Mouse (Mus musculus): ENCODE results near the gene Tdp2. TPM values are rescaled to one million over a fixed set of nuclear protein-coding genes. Genes with fewer than 3 reads are reported as not detected.

Gene Tdp2
- polyA plus RNA-seq, 1 experiment from 2014 or later = 49.4 TPM

DNA sequence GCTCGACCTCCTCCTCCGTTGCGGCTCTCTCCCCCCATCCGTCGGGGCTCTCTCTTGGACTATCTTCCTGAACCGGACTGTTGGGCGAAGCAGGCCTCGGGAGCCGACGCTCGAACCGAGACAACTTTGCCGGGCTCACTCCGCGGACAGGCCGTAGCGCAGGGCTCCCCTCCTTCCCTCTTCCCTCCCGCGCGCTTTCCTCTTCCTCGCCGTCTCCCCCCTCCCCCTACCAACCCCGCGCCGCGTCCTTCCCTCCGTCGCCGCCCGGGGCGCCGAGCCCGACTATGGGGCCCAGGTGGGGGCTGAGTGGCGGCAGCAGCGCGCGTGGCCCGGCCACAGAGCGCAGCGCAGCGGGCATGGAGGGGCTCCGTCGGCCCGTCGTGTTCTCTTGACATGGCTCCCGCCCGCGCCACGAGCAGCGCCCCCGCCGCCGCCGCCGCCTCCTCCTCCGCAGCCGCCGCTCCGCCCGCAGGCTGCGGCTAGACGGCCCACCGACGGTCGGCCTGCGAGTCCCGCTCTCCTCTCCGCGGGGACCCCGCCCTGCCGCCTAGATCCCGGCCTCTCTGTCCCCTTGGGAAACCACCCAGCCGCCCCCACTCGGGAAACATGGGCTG, 30.1 kb upstream of the Tdp2 start, which contains the start of gene BC005537:
TSS of gene BC005537 (plus strand) at position 350 of the 614 bp plus-strand sequence.
- Histone ChIP-seq H3K4me1 (peaks cover 18% of the 10 kb centered on the region; the same call in 1 of the 2 replicates), H3K27ac (replicated peaks) (peak within 1 kb of the TSS; percentile 100), H3K4me2 (replicated peaks) (peak within 1 kb of the TSS; percentile 65), H3K9ac (peak within 1 kb of the TSS; percentile 99), H3K36me3 (peaks cover 8% of the 10 kb centered on the region; the same call in 1 of the 2 replicates), H3K4me3 (replicated peaks) (peak within 1 kb of the TSS; percentile 97), H3K9me3 (replicated peaks) (no peaks in the 10 kb centered on the region), H3K27me3 (no peaks in the 10 kb centered on the region)
- under 1% methylated on average over 60 of the region's 74 CpGs for WGBS
- peak; percentile 41 for ATAC-seq (ENCODE audit: insufficient number of reproducible peaks, low FRiP score, low TSS enrichment, low read depth)

DNA sequence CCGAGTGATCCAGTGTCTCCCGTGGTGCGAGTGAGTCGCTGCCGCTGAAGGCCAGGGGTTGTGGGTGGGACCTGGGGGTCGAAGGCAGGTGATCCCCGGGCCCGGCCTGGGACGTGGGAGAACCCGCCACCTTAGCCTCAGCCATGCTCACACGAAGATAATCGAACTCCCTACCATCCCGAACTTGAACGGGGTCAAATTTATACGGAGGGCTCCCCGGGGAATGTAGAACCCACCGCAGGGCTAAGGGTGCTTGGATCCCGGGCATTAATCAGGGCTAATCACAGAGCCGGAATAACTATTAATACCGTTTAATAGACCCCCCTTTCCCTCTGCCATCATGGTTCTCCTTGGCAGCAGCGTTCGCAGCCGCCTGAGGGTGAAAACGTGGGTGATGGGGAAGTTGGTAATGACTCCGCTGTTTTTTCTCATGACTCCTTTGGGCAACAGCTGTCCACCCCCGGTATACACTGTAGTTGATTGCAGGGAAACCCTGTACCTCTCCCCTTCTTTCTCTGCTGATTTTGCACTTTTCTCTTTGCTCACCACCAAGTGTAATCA, 29.3 kb upstream of the Tdp2 start:
- peak overlapping the region; percentile 100; the same call in 1 of the 2 replicates for H3K27ac ChIP-seq (replicated peaks)
- peak overlapping the region; percentile 65 for H3K4me2 ChIP-seq (replicated peaks)
- peaks cover 13% of the 10 kb centered on the region for H3K36me3 ChIP-seq
- no peak for ATAC-seq (ENCODE audit: insufficient number of reproducible peaks, low FRiP score, low TSS enrichment, low read depth)
- no peaks in the 10 kb centered on the region for H3K27me3 ChIP-seq
- under 1% methylated on average over 26 of the region's 26 CpGs for WGBS
- H3K9me3 ChIP-seq (replicated peaks) = no peaks in the 10 kb centered on the region
- H3K9ac ChIP-seq = peak overlapping the region; percentile 99
- H3K4me1 ChIP-seq = peaks cover 18% of the 10 kb centered on the region; the same call in 1 of the 2 replicates
- peak overlapping the region; percentile 97 for H3K4me3 ChIP-seq (replicated peaks)

DNA sequence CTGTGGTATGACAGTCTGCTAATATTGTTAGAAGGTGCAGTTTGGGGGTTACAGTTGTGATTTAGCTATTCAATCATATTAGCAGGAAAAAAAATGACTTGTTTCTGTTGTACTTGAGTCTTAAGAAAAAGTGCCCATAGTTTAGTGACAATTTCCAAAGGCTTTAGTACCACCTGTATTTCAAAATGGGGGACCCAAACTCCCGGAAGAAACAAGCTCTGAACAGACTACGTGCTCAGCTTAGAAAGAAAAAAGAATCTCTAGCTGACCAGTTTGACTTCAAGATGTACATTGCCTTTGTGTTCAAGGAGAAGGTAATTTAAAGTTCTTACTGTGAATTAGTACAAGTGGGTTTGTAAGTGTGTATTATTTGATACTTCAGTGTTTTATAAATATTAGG, 28.3 kb upstream of the Tdp2 start:
- no peak for ATAC-seq (ENCODE audit: insufficient number of reproducible peaks, low FRiP score, low TSS enrichment, low read depth)
- no peaks in the 10 kb centered on the region for H3K27me3 ChIP-seq
- H3K4me3 ChIP-seq (replicated peaks) = peak overlapping the region; percentile 97
- no peak overlapping the region for H3K27ac ChIP-seq (replicated peaks)
- H3K4me1 ChIP-seq = peaks cover 18% of the 10 kb centered on the region; the same call in 1 of the 2 replicates
- no peaks in the 10 kb centered on the region for H3K9me3 ChIP-seq (replicated peaks)
- H3K4me2 ChIP-seq (replicated peaks) = peak overlapping the region; percentile 65
- 13% methylated on average over 2 of the region's 2 CpGs for WGBS
- H3K9ac ChIP-seq = 0 out of 2 replicates have a peak overlapping the region, but pooled peaks have one; percentile 99
- peaks cover 20% of the 10 kb centered on the region for H3K36me3 ChIP-seq

DNA sequence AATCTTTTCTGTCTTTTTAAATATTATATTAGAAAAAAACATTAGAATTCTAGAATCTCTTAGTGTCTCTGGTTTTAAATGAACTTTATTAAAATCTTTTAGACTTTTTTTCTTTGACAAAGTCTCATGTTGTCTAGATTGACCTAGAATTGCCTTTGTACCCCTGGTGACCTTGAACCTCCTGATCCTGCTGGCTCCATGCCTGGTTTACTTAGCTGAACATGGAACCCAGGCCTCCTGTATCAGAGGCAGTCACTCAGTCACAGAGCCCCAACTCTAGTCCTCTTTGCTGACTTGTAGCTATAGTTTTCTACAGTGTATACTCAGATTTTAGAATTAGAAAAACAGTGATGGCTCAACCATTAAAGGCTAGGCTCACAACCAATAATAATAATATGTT, 25.4 kb upstream of the Tdp2 start:
- Histone ChIP-seq H3K27ac (replicated peaks) (no peak overlapping the region), H3K9me3 (replicated peaks) (no peaks in the 10 kb centered on the region), H3K4me3 (replicated peaks) (no peak overlapping the region), H3K9ac (no peak overlapping the region), H3K4me2 (replicated peaks) (no peak overlapping the region), H3K27me3 (no peaks in the 10 kb centered on the region), H3K4me1 (peaks cover 11% of the 10 kb centered on the region; the same call in 1 of the 2 replicates), H3K36me3 (peaks cover 40% of the 10 kb centered on the region)
- no peak for ATAC-seq (ENCODE audit: insufficient number of reproducible peaks, low FRiP score, low TSS enrichment, low read depth)

DNA sequence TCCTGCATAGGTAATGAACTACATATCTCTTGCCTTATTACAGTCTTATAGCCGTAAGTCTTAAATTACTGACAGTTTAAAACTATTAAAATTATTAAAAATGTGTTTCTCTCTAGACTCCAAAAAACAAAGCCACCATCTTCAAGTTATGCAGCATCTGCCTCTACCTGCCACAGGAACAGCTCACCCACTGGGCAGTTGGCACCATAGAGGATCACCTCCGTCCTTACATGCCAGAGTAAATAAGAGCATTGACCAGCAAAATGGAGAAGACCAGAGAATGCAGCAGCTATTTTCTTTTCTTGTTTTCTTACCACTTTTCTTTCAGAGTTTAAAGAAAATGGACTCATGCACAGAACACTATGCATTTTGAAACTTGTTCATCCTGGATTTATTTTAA, 19.0 kb upstream of the Tdp2 start:
- H3K36me3 ChIP-seq = peaks cover 54% of the 10 kb centered on the region
- no peaks in the 10 kb centered on the region for H3K9me3 ChIP-seq (replicated peaks)
- 89% methylated on average over 2 of the region's 2 CpGs for WGBS

DNA sequence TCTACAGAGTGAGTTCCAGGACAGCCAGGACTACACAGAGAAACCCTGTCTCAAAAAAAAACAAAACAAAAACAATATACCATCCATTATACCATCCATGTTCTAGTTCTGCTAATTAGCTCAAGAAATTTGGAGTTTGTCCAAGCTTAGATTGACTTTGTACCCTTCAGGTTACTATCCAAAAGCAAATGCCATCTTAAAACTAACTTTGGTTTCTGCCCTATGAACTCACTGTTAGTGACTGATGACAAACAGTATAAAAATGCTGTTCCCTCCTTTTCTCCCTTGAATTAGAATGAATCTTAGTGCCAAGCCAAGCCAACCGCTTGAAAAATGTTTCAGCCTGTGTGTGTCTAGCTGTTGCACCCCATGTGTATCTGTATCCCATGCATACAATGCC, 16.9 kb upstream of the Tdp2 start:
- no peak overlapping the region for H3K27ac ChIP-seq (replicated peaks)
- H3K4me2 ChIP-seq (replicated peaks) = no peak overlapping the region
- no peaks in the 10 kb centered on the region for H3K4me1 ChIP-seq
- no peaks in the 10 kb centered on the region for H3K27me3 ChIP-seq
- H3K4me3 ChIP-seq (replicated peaks) = no peak overlapping the region
- H3K9ac ChIP-seq = no peak overlapping the region
- peaks cover 54% of the 10 kb centered on the region for H3K36me3 ChIP-seq
- no peak for ATAC-seq (ENCODE audit: insufficient number of reproducible peaks, low FRiP score, low TSS enrichment, low read depth)
- 81% methylated on average over 1 of the region's 1 CpGs for WGBS
- H3K9me3 ChIP-seq (replicated peaks) = no peaks in the 10 kb centered on the region

More for the DNA sequence above, 19.0 kb upstream of the Tdp2 start:
- Histone ChIP-seq H3K4me1 (no peaks in the 10 kb centered on the region), H3K27me3 (no peaks in the 10 kb centered on the region), H3K4me3 (replicated peaks) (no peak overlapping the region), H3K27ac (replicated peaks) (no peak overlapping the region), H3K9ac (no peak overlapping the region), H3K4me2 (replicated peaks) (no peak overlapping the region)
- ATAC-seq (ENCODE audit: insufficient number of reproducible peaks, low FRiP score, low TSS enrichment, low read depth) = no peak

DNA sequence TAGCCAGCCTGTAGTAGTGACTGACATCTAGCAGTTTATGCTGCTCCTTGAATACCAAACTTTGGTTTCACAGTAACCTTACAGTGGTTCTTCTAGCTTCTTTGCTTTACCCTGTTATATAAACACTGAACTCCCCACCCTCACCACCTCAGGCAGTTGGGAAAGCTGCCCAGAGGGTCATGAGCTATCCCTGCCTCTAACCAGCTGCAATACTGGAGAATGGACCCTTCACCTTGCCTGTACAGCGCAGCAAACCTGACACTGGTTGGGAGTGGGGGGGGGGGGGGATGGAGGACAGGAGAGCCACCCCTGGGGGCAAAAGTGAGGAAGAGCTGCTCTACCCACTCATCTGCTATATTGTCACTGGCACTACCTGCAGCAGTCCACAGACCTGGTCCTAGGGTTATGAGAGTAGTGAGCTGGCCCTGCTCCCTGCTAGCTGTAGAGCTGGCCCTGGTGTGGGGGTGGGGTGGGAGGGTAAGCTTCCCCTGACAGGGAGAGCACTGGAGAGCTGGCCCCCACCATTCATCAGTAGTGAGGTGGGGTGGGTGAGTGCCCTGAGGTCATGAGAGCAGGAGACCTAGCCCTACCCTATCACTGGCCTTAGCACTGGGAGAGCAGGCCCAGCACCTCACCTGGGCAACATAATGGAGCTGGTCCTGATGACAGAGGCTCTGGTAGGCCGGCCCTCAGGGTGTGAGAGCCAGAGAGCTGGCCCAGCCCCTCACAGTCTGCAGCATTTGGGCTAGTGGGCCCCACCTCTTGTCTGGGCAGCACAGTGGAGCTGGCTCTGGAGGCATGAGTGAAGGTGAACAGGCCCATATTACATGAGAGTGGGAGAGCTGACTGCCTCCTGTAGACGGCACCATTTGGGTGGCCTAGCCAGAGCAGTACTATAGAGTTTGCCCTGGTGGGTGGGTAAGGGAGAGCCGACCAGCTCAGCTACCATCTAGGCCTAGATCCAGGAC, 15.1 kb upstream of the Tdp2 start:
- H3K9me3 ChIP-seq (replicated peaks) = no peaks in the 10 kb centered on the region
- H3K4me1 ChIP-seq = no peaks in the 10 kb centered on the region
- H3K27me3 ChIP-seq = no peaks in the 10 kb centered on the region
- peaks cover 40% of the 10 kb centered on the region for H3K36me3 ChIP-seq
- ATAC-seq (ENCODE audit: insufficient number of reproducible peaks, low FRiP score, low TSS enrichment, low read depth) = peak; percentile 65
- H3K4me3 ChIP-seq (replicated peaks) = no peak overlapping the region
- 64% methylated on average over 4 of the region's 4 CpGs for WGBS
- H3K27ac ChIP-seq (replicated peaks) = no peak overlapping the region
- no peak overlapping the region for H3K9ac ChIP-seq
- no peak overlapping the region for H3K4me2 ChIP-seq (replicated peaks)

DNA sequence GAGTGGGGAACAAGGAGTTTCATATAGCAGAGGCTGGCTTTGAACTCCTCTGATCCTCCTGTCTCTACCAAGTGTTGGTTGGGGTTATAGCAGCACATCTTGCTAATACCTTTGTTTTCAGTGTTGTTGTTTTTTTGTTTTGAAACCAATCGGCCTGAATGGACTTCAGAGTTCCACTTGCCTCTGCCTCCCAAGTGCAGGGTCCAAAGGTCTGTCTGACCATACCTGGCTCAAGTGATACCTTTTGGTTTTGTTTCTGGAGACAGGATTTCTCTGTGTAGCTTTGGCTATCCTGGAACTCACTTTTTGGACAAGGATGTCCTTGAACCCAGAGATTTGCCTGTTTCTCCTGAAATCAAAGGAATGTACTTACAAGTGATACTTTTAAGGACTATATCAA, 11.5 kb upstream of the Tdp2 start:
- no peaks in the 10 kb centered on the region for H3K27me3 ChIP-seq
- H3K4me1 ChIP-seq = no peaks in the 10 kb centered on the region
- no peaks in the 10 kb centered on the region for H3K9me3 ChIP-seq (replicated peaks)
- H3K9ac ChIP-seq = no peak overlapping the region
- no peak overlapping the region for H3K4me2 ChIP-seq (replicated peaks)
- H3K36me3 ChIP-seq = peaks cover 18% of the 10 kb centered on the region
- no peak for ATAC-seq (ENCODE audit: insufficient number of reproducible peaks, low FRiP score, low TSS enrichment, low read depth)
- no peak overlapping the region for H3K27ac ChIP-seq (replicated peaks)
- WGBS = 79% methylated on average over 1 of the region's 1 CpGs
- no peak overlapping the region for H3K4me3 ChIP-seq (replicated peaks)

DNA sequence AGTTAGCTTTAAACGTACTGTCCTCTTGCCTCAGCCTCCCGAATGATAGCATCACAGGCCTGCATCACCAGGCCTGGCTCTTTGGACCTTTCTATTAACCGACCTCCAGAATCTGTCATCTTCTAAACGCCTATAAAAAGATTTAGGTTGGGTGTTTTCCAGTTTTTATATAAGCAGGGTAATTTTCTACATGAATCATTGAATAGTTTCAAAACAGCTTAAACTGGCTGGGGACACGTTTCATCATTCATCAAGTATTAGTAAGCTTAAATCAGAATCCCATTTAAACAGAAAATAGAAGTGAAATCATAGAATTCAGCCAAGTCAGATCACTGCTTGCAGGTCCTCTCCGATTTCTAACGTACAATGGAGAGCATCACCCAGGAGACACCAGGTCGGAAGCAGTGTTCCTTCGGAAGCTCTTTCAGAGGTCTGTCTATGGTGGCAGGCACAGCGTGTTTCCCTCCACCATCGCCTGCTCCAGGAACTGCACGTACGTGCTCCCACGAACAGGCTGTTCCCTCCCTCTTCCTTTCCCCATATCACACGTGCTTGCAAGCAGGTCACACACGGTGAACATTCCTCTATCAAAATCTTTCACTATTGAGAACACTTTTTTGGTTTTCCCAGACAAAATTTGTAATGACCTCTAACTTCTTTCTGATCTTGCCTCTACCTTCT, 8.7 kb upstream of the Tdp2 start:
- no peaks in the 10 kb centered on the region for H3K4me1 ChIP-seq
- H3K9ac ChIP-seq = no peak overlapping the region
- no peak overlapping the region for H3K27ac ChIP-seq (replicated peaks)
- no peaks in the 10 kb centered on the region for H3K9me3 ChIP-seq (replicated peaks)
- H3K27me3 ChIP-seq = no peaks in the 10 kb centered on the region
- no peak overlapping the region for H3K4me2 ChIP-seq (replicated peaks)
- H3K4me3 ChIP-seq (replicated peaks) = no peak overlapping the region
- WGBS = 84% methylated on average over 16 of the region's 16 CpGs
- ATAC-seq (ENCODE audit: insufficient number of reproducible peaks, low FRiP score, low TSS enrichment, low read depth) = no peak
- H3K36me3 ChIP-seq = peaks cover 14% of the 10 kb centered on the region; the same call in 1 of the 2 replicates

DNA sequence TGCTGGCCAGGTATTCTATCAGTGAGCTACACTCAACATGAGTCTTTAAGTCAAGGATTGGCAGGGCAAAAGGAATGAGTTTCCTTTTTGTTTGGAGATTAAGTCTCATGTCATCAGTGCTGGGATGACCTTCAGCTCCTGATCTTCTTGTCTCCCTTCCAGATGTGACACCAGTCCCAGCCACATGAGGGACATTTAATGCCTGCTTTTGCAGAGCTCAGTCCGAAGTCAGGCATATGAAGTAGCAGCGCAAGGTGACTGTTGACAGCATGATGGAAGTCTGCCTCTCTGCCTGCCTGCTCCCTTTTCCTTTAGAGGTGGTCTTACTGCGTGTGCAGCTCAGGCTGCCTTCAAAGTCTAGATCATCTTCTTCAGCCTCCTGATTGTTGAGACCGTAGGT, 6.8 kb upstream of the Tdp2 start:
- ATAC-seq (ENCODE audit: insufficient number of reproducible peaks, low FRiP score, low TSS enrichment, low read depth) = no peak
- no peaks in the 10 kb centered on the region for H3K9me3 ChIP-seq (replicated peaks)
- WGBS = 87% methylated on average over 4 of the region's 4 CpGs
- no peak overlapping the region for H3K4me2 ChIP-seq (replicated peaks)
- H3K27ac ChIP-seq (replicated peaks) = no peak overlapping the region
- no peaks in the 10 kb centered on the region for H3K4me1 ChIP-seq
- no peak overlapping the region for H3K4me3 ChIP-seq (replicated peaks)
- H3K27me3 ChIP-seq = no peaks in the 10 kb centered on the region
- peaks cover 3% of the 10 kb centered on the region; the same call in 1 of the 2 replicates for H3K36me3 ChIP-seq
- H3K9ac ChIP-seq = no peak overlapping the region

DNA sequence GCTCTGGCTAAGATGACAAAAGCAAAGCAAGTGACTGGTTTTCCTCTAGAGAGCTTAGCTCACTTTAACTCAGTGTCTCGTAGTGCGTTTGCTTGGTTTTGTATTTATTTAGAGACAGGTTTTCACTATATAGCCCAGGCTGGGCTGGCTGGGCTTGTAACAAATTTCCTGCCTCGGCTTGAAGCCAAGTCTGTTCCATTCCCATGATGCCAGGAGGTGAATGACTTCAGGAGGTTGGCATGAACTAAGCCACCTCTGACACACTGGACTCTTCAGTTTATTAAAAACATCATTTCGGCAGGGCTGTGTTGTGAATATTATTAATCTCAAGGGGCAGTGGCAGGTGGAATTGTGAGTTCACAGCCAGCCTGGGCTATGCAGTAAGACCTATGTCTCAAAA, 5.9 kb upstream of the Tdp2 start:
- peaks cover under 1% of the 10 kb centered on the region; the same call in 1 of the 2 replicates for H3K4me1 ChIP-seq
- no peaks in the 10 kb centered on the region for H3K36me3 ChIP-seq
- H3K27ac ChIP-seq (replicated peaks) = no peak overlapping the region
- no peaks in the 10 kb centered on the region for H3K27me3 ChIP-seq
- H3K4me3 ChIP-seq (replicated peaks) = no peak overlapping the region
- H3K9me3 ChIP-seq (replicated peaks) = no peaks in the 10 kb centered on the region
- H3K4me2 ChIP-seq (replicated peaks) = no peak overlapping the region
- ATAC-seq (ENCODE audit: insufficient number of reproducible peaks, low FRiP score, low TSS enrichment, low read depth) = no peak
- WGBS = 81% methylated on average over 4 of the region's 4 CpGs
- H3K9ac ChIP-seq = no peak overlapping the region

Measured in embryonic facial prominence, embryonic 15.5 days (tissue).